Mouse (Mus musculus): Measurements from ENCODE around the gene Tmed9.
A peak's percentile ranks its signal among the peaks of the same experiment; 100 is the strongest.
"Not testable (repeated sequence)": the region's sequence is repeated elsewhere in the genome, so short reads cannot be mapped to it uniquely, and the experiment has no call there.

Tmed9 gene

DNA sequence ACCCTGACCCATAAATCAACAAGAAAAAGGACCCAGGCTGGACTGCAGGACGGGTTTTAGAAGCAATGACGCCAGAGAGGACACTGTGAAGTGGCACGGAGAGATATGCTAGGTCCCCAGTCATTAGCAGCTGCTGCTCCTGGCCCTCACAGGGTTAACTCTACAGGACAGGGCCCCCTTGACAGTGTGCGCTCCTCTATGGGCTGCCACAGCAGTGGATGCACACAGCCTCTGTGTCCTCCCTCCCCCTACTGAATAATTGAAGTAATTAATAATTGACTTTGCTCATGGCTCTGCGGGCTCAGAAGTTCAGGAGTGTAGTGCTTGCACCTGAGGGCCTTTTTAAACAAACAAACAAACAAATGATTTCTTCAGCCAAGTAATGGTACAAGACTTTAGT, 39.9 kb downstream of the Tmed9 start:
- DNase-seq, result no peak

DNA sequence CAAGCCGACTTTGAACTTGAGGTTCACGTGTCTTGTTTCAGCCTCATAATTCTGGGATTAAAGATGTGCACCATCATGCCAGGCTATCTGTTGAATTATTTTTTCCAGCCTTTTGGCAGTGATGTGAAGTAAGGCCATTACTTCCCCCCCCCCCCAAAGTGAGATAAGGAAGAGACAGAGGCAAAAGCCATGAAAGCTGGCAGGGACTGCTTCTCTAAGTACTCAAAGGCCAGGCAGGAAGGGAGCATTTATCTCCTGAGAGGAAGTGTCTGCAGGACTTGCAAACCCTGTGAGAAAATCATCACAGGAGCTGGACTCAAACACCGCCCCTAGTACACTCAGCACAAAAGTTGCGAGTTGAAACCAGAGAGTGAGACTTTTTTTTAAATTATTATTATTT, 45.8 kb downstream of the Tmed9 start:
- no peak for DNase-seq

- DNase-seq, result no peak
Observed at GRCm38 (mm10) chr13:55620275-55620674, 46.7 kb downstream of the Tmed9 start.

- not testable (repeated sequence) for DNase-seq
Observed at GRCm38 (mm10) chr13:55622156-55622648, 48.7 kb downstream of the Tmed9 start.

DNA sequence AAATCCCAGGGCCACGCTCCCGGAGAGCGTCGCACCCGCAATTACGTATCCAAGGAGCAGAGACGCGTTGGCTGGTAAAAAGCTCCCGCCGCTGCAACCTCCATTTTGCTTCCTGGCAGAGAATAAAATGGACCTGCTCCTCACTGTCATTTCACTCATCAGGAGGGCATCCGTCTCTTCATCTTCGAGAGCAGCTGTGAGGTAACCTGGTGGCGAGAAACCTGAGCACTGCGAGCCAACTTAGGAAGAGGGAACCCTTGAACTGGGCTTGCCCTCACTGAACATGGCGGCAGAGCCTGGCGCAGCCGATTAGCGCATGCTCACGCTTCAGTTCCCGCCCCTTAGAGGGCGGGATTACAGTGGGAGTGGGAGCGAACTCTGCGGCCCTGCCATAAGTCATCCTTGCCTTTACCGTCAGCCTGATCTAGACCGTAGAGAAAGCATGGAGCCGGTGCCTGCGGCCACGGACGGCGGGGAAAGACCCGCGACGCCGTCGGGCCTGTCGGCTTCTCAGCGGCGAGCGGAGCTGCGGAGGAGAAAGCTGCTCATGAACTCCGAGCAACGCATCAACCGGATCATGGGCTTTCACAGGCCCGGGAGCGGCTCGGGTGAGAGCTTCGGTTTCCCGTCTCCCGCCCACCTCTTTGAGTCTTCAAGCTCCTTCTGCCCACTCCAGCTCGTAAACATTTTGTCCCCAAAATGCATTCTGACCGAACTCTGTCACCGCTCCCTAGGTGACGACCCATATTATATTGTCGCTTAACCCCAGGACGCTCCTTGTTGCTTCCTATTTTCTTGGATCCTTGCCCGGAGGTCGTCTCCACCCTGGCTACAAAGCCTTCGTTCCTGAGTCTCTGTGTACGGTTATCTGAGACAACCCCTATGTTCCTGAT, 49.4 kb downstream of the Tmed9 start, which contains the start of gene Caml:
Gene Caml (plus strand): TSS at position 357 of the 893 bp plus-strand sequence.
- DNase-seq, result peak; percentile 90

GRCm38 (mm10) chr13:55634639-55635127, 61.2 kb downstream of the Tmed9 start, which contains the start of gene Ddx46:
Gene Ddx46, plus strand, starts transcription at chr13:55635027.
- peak; percentile 92 for DNase-seq

GRCm38 (mm10) chr13:55635146-55635571, 61.6 kb downstream of the Tmed9 start:
- no peak for DNase-seq

GRCm38 (mm10) chr13:55636185-55636983, 62.9 kb downstream of the Tmed9 start:
- DNase-seq, result no peak

- DNase-seq, result peak; percentile 85
Observed at GRCm38 (mm10) chr13:55640480-55640879, 66.9 kb downstream of the Tmed9 start.

GRCm38 (mm10) chr13:55644525-55644924, 71.0 kb downstream of the Tmed9 start:
- DNase-seq, result no peak

All from lung, postnatal 14 days (tissue).